Mouse (Mus musculus) myocyte (in vitro differentiated cells): ENCODE data around the gene Popdc2. TPM values are rescaled to one million over a fixed set of nuclear protein-coding genes. Genes with fewer than 3 reads are reported as not detected.

Experiments used
- H3K27me3 ChIP-seq: one replicate; pipeline ENCODE4 v1.6.1; 2011; ENCODE audit not compliant: control insufficient read depth, insufficient read depth, insufficient read length
- H3K36me3 ChIP-seq: one replicate; pipeline ENCODE4 v1.6.1; 2011; ENCODE audit not compliant: control insufficient read depth, insufficient read depth
- H3K4me2 ChIP-seq: one replicate; pipeline ENCODE4 v1.6.1; 2011; ENCODE audit warnings: low read depth, control low read depth
- H3K4me3 ChIP-seq: one replicate; pipeline ENCODE4 v1.5.1; 2011; ENCODE audit warnings: mild to moderate bottlenecking, control low read depth, moderate library complexity
- H3K79me2 ChIP-seq: one replicate; pipeline ENCODE4 v1.6.1; 2011; ENCODE audit not compliant: control insufficient read depth, insufficient read depth
- H3ac ChIP-seq: one replicate; pipeline ENCODE4 v1.6.1; 2011; ENCODE audit not compliant: control insufficient read depth, insufficient read length
- CEBPB ChIP-seq: IDR thresholded peaks from 2 replicates; pipeline ENCODE4 v1.6.1; 2011; ENCODE audit warnings: mild to moderate bottlenecking, moderate library complexity; ENCODE audit not compliant: poor library complexity, insufficient read depth, severe bottlenecking
- E2F4 ChIP-seq: IDR thresholded peaks from one replicate; pipeline ENCODE4 v1.6.1; 2011; ENCODE audit warnings: mild to moderate bottlenecking, control low read depth, moderate library complexity; ENCODE audit not compliant: insufficient read depth
- MAX ChIP-seq: IDR thresholded peaks from one replicate; pipeline ENCODE4 v1.6.1; 2011; ENCODE audit warnings: low read depth, mild to moderate bottlenecking, control low read depth
- MYOD1 ChIP-seq, 3 experiments: IDR thresholded peaks; one replicate each; pipeline ENCODE4 v1.6.1; 2011; ENCODE audit warnings: control low read depth in 2 of 3, low read depth in 2 of 3, mild to moderate bottlenecking in 2 of 3, moderate library complexity in 1 of 3; ENCODE audit not compliant: insufficient read length in 2 of 3, control insufficient read depth in 1 of 3
- MYOG ChIP-seq, 3 experiments: IDR thresholded peaks; one replicate each; pipeline ENCODE4 v1.6.1; 2011; ENCODE audit warnings: control low read depth in 2 of 3, low read depth in 2 of 3, mild to moderate bottlenecking in 2 of 3; ENCODE audit not compliant: insufficient read length in 2 of 3, control insufficient read depth in 1 of 3, insufficient read depth in 1 of 3
- POLR2A ChIP-seq: IDR thresholded peaks from one replicate; pipeline ENCODE4 v1.6.1; 2011; ENCODE audit warnings: low read depth, mild to moderate bottlenecking, control low read depth, moderate library complexity; ENCODE audit not compliant: insufficient read length
- POLR2AphosphoS2 ChIP-seq: IDR thresholded peaks from one replicate; pipeline ENCODE4 v1.6.1; 2011; ENCODE audit warnings: low read depth, control low read depth; ENCODE audit not compliant: insufficient read length
- REST ChIP-seq: IDR thresholded peaks from one replicate; pipeline ENCODE4 v1.6.1; 2011; ENCODE audit warnings: mild to moderate bottlenecking, control low read depth, moderate library complexity; ENCODE audit not compliant: insufficient read depth, insufficient read length
- SRF ChIP-seq: IDR thresholded peaks from one replicate; pipeline ENCODE4 v1.6.1; 2011; ENCODE audit warnings: low read depth; ENCODE audit not compliant: control insufficient read depth, insufficient read length
- TCF12 ChIP-seq: IDR thresholded peaks from one replicate; pipeline ENCODE4 v1.6.1; 2011; ENCODE audit warnings: mild to moderate bottlenecking, control low read depth; ENCODE audit not compliant: poor library complexity, insufficient read depth, severe bottlenecking
- TCF3 ChIP-seq: IDR thresholded peaks from one replicate; pipeline ENCODE4 v1.6.1; 2011; ENCODE audit warnings: low read depth, control low read depth; ENCODE audit not compliant: insufficient read length
- USF1 ChIP-seq: IDR thresholded peaks from one replicate; pipeline ENCODE4 v1.6.1; 2011; ENCODE audit warnings: low read depth, mild to moderate bottlenecking, control low read depth, moderate library complexity
- polyA plus RNA-seq: library from polyadenylated mRNA; unstranded; fragments of >200 nt; fragmentation: generic; extraction: Trizol; gene quantifications from one replicate; pipeline ENCODE4 v1.2.1, GENCODE M21; 2012; ENCODE audit warnings: missing spikeins

Popdc2 gene
- polyA plus RNA-seq, 1 experiment, result 10.5 TPM

GRCm38 (mm10) chr16:38350939-38351338 is 11.1 kb upstream of the Popdc2 start:
- Histone ChIP-seq H3K27me3 (no peaks in the 10 kb centered on the region), H3K4me3 (no peak overlapping the region), H3K79me2 (peaks cover 22% of the 10 kb centered on the region), H3K4me2 (no peak overlapping the region), H3ac (no peak overlapping the region), H3K36me3 (peaks cover 32% of the 10 kb centered on the region)
- TF ChIP-seq USF1 (no peak), POLR2A (no peak), CEBPB (no peak), E2F4 (no peak), REST (no peak), POLR2AphosphoS2 (no peak), TCF12 (no peak), MYOG (IDR thresholded peaks at IDR 0.05; ENCODE audit: control insufficient read depth in 1 of 3, insufficient read depth in 1 of 3, insufficient read length in 2 of 3, low read depth in 2 of 3) (no peak), MYOD1 (IDR thresholded peaks at IDR 0.05; ENCODE audit: control insufficient read depth in 1 of 3, insufficient read length in 2 of 3, low read depth in 2 of 3) (no peak), SRF (no peak), TCF3 (no peak), MAX (no peak)

DNA sequence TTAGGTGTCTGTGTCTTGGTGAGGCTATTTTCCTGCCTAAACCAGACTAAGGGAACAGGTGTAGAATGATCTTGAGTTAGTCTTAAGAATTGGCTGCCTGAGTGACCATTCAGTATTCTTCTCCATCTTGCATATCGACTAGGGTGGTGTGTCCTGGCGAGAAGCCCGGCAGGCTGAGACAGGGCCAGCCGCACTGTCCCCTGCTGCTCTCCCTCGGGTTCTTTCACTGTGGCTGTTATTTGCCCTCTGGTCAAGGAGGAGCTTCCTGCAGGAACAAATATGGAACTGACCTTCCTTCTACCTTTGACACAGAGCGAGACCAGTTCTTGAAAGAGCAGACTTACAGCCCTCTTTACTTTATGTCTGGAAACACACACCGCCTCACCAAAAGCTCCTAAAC is 10.0 kb upstream of the Popdc2 start:
- H3K36me3 ChIP-seq, result peaks cover 32% of the 10 kb centered on the region
- H3K79me2 ChIP-seq, result peaks cover 22% of the 10 kb centered on the region
- no peaks in the 10 kb centered on the region for H3K27me3 ChIP-seq
- H3ac ChIP-seq, result no peak overlapping the region
- H3K4me3 ChIP-seq, result no peak overlapping the region
- TF ChIP-seq TCF3 (no peak), TCF12 (no peak), USF1 (no peak), MYOG (IDR thresholded peaks at IDR 0.05; ENCODE audit: control insufficient read depth in 1 of 3, insufficient read depth in 1 of 3, insufficient read length in 2 of 3, low read depth in 2 of 3) (no peak), E2F4 (no peak), REST (no peak), MYOD1 (IDR thresholded peaks at IDR 0.05; ENCODE audit: control insufficient read depth in 1 of 3, insufficient read length in 2 of 3, low read depth in 2 of 3) (no peak), CEBPB (no peak), POLR2AphosphoS2 (no peak), SRF (no peak), POLR2A (no peak), MAX (no peak)
- H3K4me2 ChIP-seq, result no peak overlapping the region

DNA sequence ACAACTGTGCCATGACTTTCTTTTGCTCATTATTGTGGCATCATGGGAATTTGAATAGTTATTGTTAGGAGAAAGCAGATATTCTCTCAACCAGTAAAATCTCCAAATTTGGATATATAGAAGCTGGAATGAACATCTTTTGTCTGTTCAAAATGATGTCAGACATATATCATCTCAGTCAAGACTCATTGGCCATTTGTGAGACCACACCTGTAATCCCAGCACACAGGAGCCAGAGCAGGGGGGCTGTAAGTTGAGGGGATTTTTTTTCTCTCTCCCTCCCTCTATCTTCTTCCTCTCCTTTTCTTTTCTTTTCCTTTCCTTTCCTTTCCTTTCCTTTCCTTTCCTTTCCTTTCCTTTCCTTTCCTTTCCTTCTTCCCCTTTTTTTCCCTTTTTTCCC is 9.2 kb upstream of the Popdc2 start:
- H3ac ChIP-seq, result no peak overlapping the region
- peaks cover 32% of the 10 kb centered on the region for H3K36me3 ChIP-seq
- no peak overlapping the region for H3K4me2 ChIP-seq
- peaks cover 14% of the 10 kb centered on the region for H3K79me2 ChIP-seq
- no peak overlapping the region for H3K4me3 ChIP-seq
- TF ChIP-seq POLR2A, result no peak
- TF ChIP-seq SRF, result no peak
- TF ChIP-seq USF1, result no peak
- no peaks in the 10 kb centered on the region for H3K27me3 ChIP-seq

GRCm38 (mm10) chr16:38353642-38354041 is 8.4 kb upstream of the Popdc2 start:
- Histone ChIP-seq H3K27me3 (no peaks in the 10 kb centered on the region), H3K4me2 (no peak overlapping the region), H3K36me3 (peaks cover 32% of the 10 kb centered on the region), H3K4me3 (no peak overlapping the region), H3ac (no peak overlapping the region), H3K79me2 (peaks cover 6% of the 10 kb centered on the region)
- TF ChIP-seq MYOD1 (IDR thresholded peaks at IDR 0.05; ENCODE audit: control insufficient read depth in 1 of 3, insufficient read length in 2 of 3, low read depth in 2 of 3), result peak in 1 of 3 experiments; percentile 41
- TF ChIP-seq TCF12, result no peak
- TF ChIP-seq POLR2AphosphoS2, result peak; percentile 42

DNA sequence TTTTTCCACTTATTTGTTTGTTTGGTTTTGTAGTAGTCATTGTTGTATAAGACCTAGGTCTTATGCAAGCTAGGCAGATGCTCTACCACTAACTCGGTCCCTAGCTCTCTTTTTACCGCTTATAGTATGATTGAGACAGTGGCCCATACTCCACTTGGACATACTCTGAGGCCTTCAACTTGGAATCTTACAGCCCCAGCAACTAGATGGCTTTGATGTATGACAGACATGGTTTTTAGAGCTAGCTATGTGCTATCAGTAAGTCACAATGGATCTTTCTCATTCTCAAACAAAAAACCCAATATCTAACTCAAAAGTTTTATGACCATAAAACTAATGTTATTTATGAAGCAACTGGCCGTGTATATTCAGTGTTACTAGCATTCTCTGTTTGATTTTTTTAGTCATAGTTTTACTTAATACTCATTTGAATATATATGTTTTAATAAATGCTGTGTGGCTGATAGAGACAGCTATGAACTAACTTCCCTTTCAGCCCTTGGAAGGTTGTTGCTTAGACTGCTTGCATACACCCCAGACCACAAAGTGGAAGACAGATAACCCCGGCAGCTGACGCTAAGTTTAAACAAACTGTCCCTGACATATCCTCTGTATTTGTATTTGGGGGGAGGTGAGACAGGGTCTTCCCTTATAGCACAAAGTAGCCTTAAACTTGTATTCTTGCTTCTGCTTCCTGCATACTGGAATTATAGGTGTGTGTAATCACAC is 7.7 kb upstream of the Popdc2 start:
- TF ChIP-seq MYOG (IDR thresholded peaks at IDR 0.05; ENCODE audit: control insufficient read depth in 1 of 3, insufficient read depth in 1 of 3, insufficient read length in 2 of 3, low read depth in 2 of 3) (no peak), MYOD1 (IDR thresholded peaks at IDR 0.05; ENCODE audit: control insufficient read depth in 1 of 3, insufficient read length in 2 of 3, low read depth in 2 of 3) (no peak), MAX (no peak), REST (no peak), POLR2A (no peak), E2F4 (no peak), TCF12 (no peak), POLR2AphosphoS2 (no peak)
- no peak overlapping the region for H3ac ChIP-seq

More for the DNA sequence above, 7.7 kb upstream of the Popdc2 start:
- no peaks in the 10 kb centered on the region for H3K79me2 ChIP-seq
- no peaks in the 10 kb centered on the region for H3K27me3 ChIP-seq
- peaks cover 28% of the 10 kb centered on the region for H3K36me3 ChIP-seq
- H3K4me3 ChIP-seq, result no peak overlapping the region
- H3K4me2 ChIP-seq, result no peak overlapping the region
